Mouse (Mus musculus): ENCODE results near the gene Col24a1.

GRCm38 (mm10) chr3:145498127-145498526, 205.9 kb downstream of the Col24a1 start:
- no peak for TF ChIP-seq EP300 (IDR thresholded peaks at IDR 0.05; ENCODE audit: low read depth)
- TF ChIP-seq CTCF (IDR thresholded peaks at IDR 0.05; ENCODE audit: low read depth), result no peak
